Mouse (Mus musculus) liver, adult 2 months (tissue): ENCODE measurements around the gene Nhsl1. TPM values are rescaled to one million over a fixed set of nuclear protein-coding genes. Genes with fewer than 3 reads are reported as not detected.

Experiments
- DNase-seq: peaks from one replicate; pipeline ENCODE4 v3.0.0-alpha.2; 2011; ENCODE audit warnings: low read depth, low spot score; ENCODE audit errors: extremely low read depth
- H3K27ac ChIP-seq: fragments of 200-500 bp; replicated peaks from 2 replicates; pipeline ENCODE4 v1.5.1; 2012; ENCODE audit warnings: low read depth, mild to moderate bottlenecking, control low read depth, inconsistent platforms, low read length; ENCODE audit not compliant: insufficient read depth
- H3K27me3 ChIP-seq: fragments of 200-500 bp; 2 replicates; pipeline ENCODE4 v1.6.1; 2012; ENCODE audit warnings: mild to moderate bottlenecking, moderate library complexity, low read length, inconsistent platforms; ENCODE audit not compliant: control insufficient read depth, insufficient read depth
- H3K36me3 ChIP-seq: fragments of 200-500 bp; 2 replicates; pipeline ENCODE4 v1.6.1; 2012; ENCODE audit warnings: low read length, inconsistent platforms; ENCODE audit not compliant: control insufficient read depth, insufficient read depth
- H3K4me1 ChIP-seq: fragments of 200-500 bp; 2 replicates; pipeline ENCODE4 v1.6.1; 2011; ENCODE audit warnings: low read length; ENCODE audit not compliant: control insufficient read depth, insufficient read depth
- H3K4me3 ChIP-seq: fragments of 200-500 bp; 2 replicates; pipeline ENCODE4 v1.5.1; 2011; ENCODE audit warnings: low read depth, mild to moderate bottlenecking, control low read depth, low read length, moderate library complexity; ENCODE audit not compliant: insufficient read depth
- H3K79me2 ChIP-seq: fragments of 200-500 bp; 2 replicates; pipeline ENCODE4 v1.6.1; 2012; ENCODE audit warnings: inconsistent platforms, mild to moderate bottlenecking, low read length, moderate library complexity; ENCODE audit not compliant: control insufficient read depth, insufficient read depth
- H3K9ac ChIP-seq: fragments of 200-500 bp; 2 replicates; pipeline ENCODE4 v1.6.1; 2012; ENCODE audit warnings: low read depth, mild to moderate bottlenecking, control low read depth, inconsistent platforms, low read length
- CTCF ChIP-seq: fragments of 200-500 bp; IDR thresholded peaks from 2 replicates; pipeline ENCODE4 v1.5.1; 2011; ENCODE audit warnings: low read depth, low read length, control low read depth
- POLR2A ChIP-seq: fragments of 200-500 bp; IDR thresholded peaks from 2 replicates; pipeline ENCODE4 v1.6.1; 2011; ENCODE audit warnings: low read length, control low read depth; ENCODE audit not compliant: insufficient read depth; ENCODE audit errors: extremely low read depth
- WGBS: fragments of 180-500 bp; shearing (Covaris S2); methylation state at CpG from one replicate; pipeline ENCODE4 v1.1.7; 2018; 5-methylcytosine and 5-hydroxymethylcytosine counted together
- polyA plus RNA-seq: library from polyadenylated mRNA; depleted of rRNA; stranded (reverse); fragments of >200 nt; gene quantifications from 2 replicates; pipeline ENCODE4 v1.2.3, GENCODE M21; 2012
- total RNA-seq: library from RNA; depleted of rRNA; stranded (reverse); fragments of >200 nt; gene quantifications from 2 replicates; pipeline ENCODE4 v1.2.3, GENCODE M21; 2014

Nhsl1 gene
- total and polyA plus RNA-seq, 2 experiments = 2.6 to 2.8 TPM

- H3K27me3 ChIP-seq = no peaks in the 10 kb centered on the region
- no peak overlapping the region for H3K27ac ChIP-seq
- DNase-seq = no peak
- no peak overlapping the region for H3K9ac ChIP-seq
- 92% methylated on average over 6 of the region's 6 CpGs for WGBS
- TF ChIP-seq CTCF (no peak), POLR2A (no peak)
- H3K79me2 ChIP-seq = peaks cover 3% of the 10 kb centered on the region; the same call in 1 of the 2 replicates
- H3K4me3 ChIP-seq = no peak overlapping the region
- H3K4me1 ChIP-seq = no peaks in the 10 kb centered on the region
- H3K36me3 ChIP-seq = peaks cover 2% of the 10 kb centered on the region; the same call in 1 of the 2 replicates
Observed at GRCm38 (mm10) chr10:18475126-18475525, 156.3 kb downstream of the Nhsl1 start.

DNA sequence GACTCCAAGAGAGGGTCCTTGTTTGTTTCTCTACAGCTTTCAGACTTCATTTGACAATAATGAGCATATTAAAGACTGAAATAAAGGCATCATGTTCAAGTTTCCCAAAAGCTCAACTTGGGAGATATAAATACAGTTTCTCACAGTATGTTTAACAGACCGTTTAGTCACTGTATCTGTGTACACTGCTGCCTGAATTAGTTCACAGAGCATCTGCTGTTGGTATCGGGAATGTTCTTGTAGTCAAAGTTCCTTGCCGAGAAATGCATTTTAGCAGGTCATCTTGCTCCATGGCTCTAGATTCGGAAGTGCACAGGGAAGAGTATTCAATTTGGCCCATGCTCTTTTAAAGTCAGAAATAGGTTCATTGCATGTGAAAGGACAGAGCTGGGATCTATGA lies 159.5 kb downstream of the Nhsl1 start:
- WGBS = 93% methylated on average over 4 of the region's 4 CpGs
- TF ChIP-seq POLR2A (no peak), CTCF (no peak)
- Histone ChIP-seq H3K4me3 (no peak overlapping the region), H3K36me3 (peaks cover 2% of the 10 kb centered on the region; the same call in 1 of the 2 replicates), H3K79me2 (no peaks in the 10 kb centered on the region; the same call in 1 of the 2 replicates), H3K9ac (no peak overlapping the region), H3K27ac (no peak overlapping the region), H3K27me3 (no peaks in the 10 kb centered on the region), H3K4me1 (no peaks in the 10 kb centered on the region)
- DNase-seq = no peak

DNA sequence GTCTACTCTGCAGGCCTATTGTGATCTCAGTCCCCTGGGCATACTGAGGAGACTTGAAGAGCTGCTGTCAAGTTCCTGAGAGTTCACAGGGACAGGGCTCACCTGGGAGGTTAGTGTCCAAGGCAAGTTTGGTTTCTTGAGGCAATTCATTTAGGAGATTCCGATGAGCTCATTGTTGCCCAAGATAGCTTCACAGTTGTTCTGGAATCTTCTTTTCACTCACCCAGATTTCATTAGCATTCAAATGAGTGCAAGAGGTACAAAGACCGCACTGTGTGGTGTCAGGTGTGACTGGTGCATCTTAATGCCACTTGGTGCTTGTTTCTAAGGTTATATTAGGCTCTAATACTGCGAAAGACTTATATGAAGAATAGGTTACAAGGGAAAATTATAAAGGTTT lies 160.5 kb downstream of the Nhsl1 start:
- DNase-seq = no peak
- Histone ChIP-seq H3K27me3 (no peaks in the 10 kb centered on the region), H3K9ac (no peak overlapping the region), H3K27ac (no peak overlapping the region), H3K36me3 (no peaks in the 10 kb centered on the region), H3K4me1 (no peaks in the 10 kb centered on the region), H3K79me2 (no peaks in the 10 kb centered on the region; the same call in 1 of the 2 replicates), H3K4me3 (no peak overlapping the region)
- WGBS = 97% methylated on average over 3 of the region's 3 CpGs
- TF ChIP-seq POLR2A = no peak
- TF ChIP-seq CTCF = no peak

DNA sequence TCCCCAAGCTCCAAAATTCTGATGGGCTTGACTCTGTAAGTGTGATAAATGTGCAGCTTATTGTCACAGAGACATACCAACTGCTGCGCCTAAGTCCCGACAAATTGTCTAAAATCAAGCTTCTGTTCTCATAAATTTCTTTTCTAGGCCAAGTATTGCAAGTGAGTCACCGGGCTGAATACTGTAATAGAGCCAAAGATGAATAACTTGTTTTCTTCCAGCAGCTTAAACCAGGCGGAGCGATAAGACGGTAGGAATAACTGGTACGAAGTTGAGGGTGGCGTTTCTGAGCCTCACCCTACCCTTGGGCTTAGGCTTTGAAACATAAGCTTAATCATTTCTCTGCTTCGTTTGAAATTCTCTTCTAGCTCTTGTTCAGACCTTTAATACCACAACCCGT lies 162.1 kb downstream of the Nhsl1 start:
- Histone ChIP-seq H3K79me2 (peaks cover 4% of the 10 kb centered on the region; the same call in 1 of the 2 replicates), H3K9ac (no peak overlapping the region), H3K36me3 (no peaks in the 10 kb centered on the region), H3K4me3 (no peak overlapping the region), H3K4me1 (no peaks in the 10 kb centered on the region), H3K27me3 (no peaks in the 10 kb centered on the region), H3K27ac (no peak overlapping the region)
- WGBS = 91% methylated on average over 10 of the region's 10 CpGs
- TF ChIP-seq POLR2A = no peak
- TF ChIP-seq CTCF = no peak
- DNase-seq = no peak

- TF ChIP-seq CTCF (no peak), POLR2A (no peak)
- no peaks in the 10 kb centered on the region for H3K27me3 ChIP-seq
Observed at GRCm38 (mm10) chr10:18482558-18483141, 163.9 kb downstream of the Nhsl1 start.

DNA sequence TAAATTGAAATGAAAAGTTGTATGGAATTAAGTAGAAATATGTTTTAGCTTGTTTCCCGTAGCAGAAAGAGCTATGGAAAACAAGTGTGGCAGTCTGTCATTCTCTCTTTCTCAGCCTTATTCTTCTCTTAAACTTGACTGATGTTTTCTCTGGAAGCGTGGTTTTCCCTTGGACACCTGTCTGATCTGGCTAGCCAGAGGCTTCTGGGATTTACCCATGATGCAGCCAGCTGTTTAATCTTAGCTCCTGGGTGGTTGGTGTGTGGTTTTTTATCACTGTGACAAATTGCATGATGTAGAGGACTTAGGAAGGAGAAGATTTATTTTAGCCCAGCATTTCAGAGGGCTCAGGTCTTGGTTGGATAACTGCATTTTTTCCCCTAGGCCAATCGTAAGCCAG lies 164.9 kb downstream of the Nhsl1 start:
- H3K4me1 ChIP-seq = no peaks in the 10 kb centered on the region
- 93% methylated on average over 3 of the region's 3 CpGs for WGBS
- no peaks in the 10 kb centered on the region for H3K27me3 ChIP-seq
- H3K27ac ChIP-seq = no peak overlapping the region
- H3K9ac ChIP-seq = no peak overlapping the region
- H3K4me3 ChIP-seq = no peak overlapping the region
- no peak for TF ChIP-seq POLR2A
- no peak for TF ChIP-seq CTCF
- no peaks in the 10 kb centered on the region for H3K36me3 ChIP-seq
- peaks cover 4% of the 10 kb centered on the region; the same call in 1 of the 2 replicates for H3K79me2 ChIP-seq
- DNase-seq = no peak

More at GRCm38 (mm10) chr10:18482558-18483141, 163.9 kb downstream of the Nhsl1 start:
- H3K36me3 ChIP-seq = no peaks in the 10 kb centered on the region
- DNase-seq = no peak
- H3K4me1 ChIP-seq = no peaks in the 10 kb centered on the region
- H3K79me2 ChIP-seq = peaks cover 4% of the 10 kb centered on the region; the same call in 1 of the 2 replicates
- H3K9ac ChIP-seq = no peak overlapping the region
- H3K4me3 ChIP-seq = no peak overlapping the region
- H3K27ac ChIP-seq = no peak overlapping the region
- 38% methylated on average over 4 of the region's 4 CpGs for WGBS
